Mouse (Mus musculus) stomach, postnatal 0 days (tissue): ENCODE measurements around the gene Fmo6. TPM values are rescaled to one million over a fixed set of nuclear protein-coding genes. Genes with fewer than 3 reads are reported as not detected.

ENCODE experiments used
- ATAC-seq: fragments of 200-750 bp; cut with Nextera tagmentation; 2 replicates; pipeline ENCODE4 v1.8.0; 2017; ENCODE audit not compliant: low FRiP score, low TSS enrichment
- DNase-seq: peaks from one replicate; pipeline ENCODE4 v3.0.0-alpha.2; 2016; ENCODE audit warnings: low spot score
- H3K27ac ChIP-seq: fragments of 300-500 bp; sonication (generic); replicated peaks from 2 replicates; pipeline ENCODE4 v1.5.1; 2014; ENCODE audit warnings: mild to moderate bottlenecking, control low read depth
- H3K27me3 ChIP-seq: fragments of 300-500 bp; sonication (generic); 2 replicates; pipeline ENCODE4 v1.6.1; 2014; ENCODE audit warnings: low read length; ENCODE audit not compliant: control insufficient read depth, insufficient read depth
- H3K36me3 ChIP-seq: fragments of 300-500 bp; sonication (generic); 2 replicates; pipeline ENCODE4 v1.6.1; 2014; ENCODE audit warnings: low read length, mixed read lengths; ENCODE audit not compliant: control insufficient read depth, insufficient read depth
- H3K4me1 ChIP-seq: fragments of 300-500 bp; sonication (generic); replicated peaks from 2 replicates; pipeline ENCODE4 v1.6.1; 2014; ENCODE audit warnings: antibody characterized with exemption; ENCODE audit not compliant: control insufficient read depth, insufficient read depth
- H3K4me2 ChIP-seq: fragments of 300-500 bp; sonication (generic); replicated peaks from 2 replicates; pipeline ENCODE4 v1.6.1; 2014; ENCODE audit warnings: low read depth, mild to moderate bottlenecking, control low read depth, moderate library complexity
- H3K4me3 ChIP-seq: fragments of 300-500 bp; sonication (generic); 2 replicates; pipeline ENCODE4 v1.5.1; 2014; ENCODE audit warnings: low read depth, low read length, control low read depth
- H3K9ac ChIP-seq: fragments of 300-500 bp; sonication (generic); 2 replicates; pipeline ENCODE4 v1.6.1; 2014; ENCODE audit warnings: mild to moderate bottlenecking, low read length, control low read depth, mixed read lengths
- H3K9me3 ChIP-seq: fragments of 300-500 bp; sonication (generic); 2 replicates; pipeline ENCODE4 v1.6.1; 2016; ENCODE audit warnings: low read length; ENCODE audit not compliant: control insufficient read depth
- CTCF ChIP-seq: IDR thresholded peaks from 2 replicates; pipeline ENCODE4 v1.5.1; 2016; ENCODE audit warnings: antibody characterized with exemption, low read depth, mild to moderate bottlenecking, moderate library complexity
- EP300 ChIP-seq: optimal IDR thresholded peaks from 2 replicates; pipeline ENCODE3; 2016; ENCODE audit warnings: antibody characterized with exemption
- WGBS: fragments of 180-500 bp; shearing (Covaris S2); extraction: QIAGEN DNeasy Blood & Tissue Kit; methylation state at CpG from one replicate; pipeline ENCODE4 v1.1.7; 2014; 5-methylcytosine and 5-hydroxymethylcytosine counted together
- polyA plus RNA-seq: library from polyadenylated mRNA; unstranded; fragments of >200 nt; fragmentation: Nextera tagmentation; extraction: Ambion mirVana; gene quantifications from 2 replicates; pipeline ENCODE4 v1.2.1, GENCODE M21; 2015

The Fmo6 gene
- polyA plus RNA-seq, 1 experiment from 2014 or later = 0.08 TPM

- Histone ChIP-seq H3K27me3 (no peaks in the 10 kb centered on the region), H3K9me3 (no peaks in the 10 kb centered on the region), H3K4me1 (no peaks in the 10 kb centered on the region), H3K36me3 (no peaks in the 10 kb centered on the region), H3K4me3 (no peak overlapping the region), H3K9ac (no peak overlapping the region), H3K27ac (no peak overlapping the region), H3K4me2 (no peak overlapping the region)
- no peak for ATAC-seq
- 69% methylated on average over 4 of the region's 4 CpGs for WGBS
- TF ChIP-seq EP300 = no peak
- no peak for TF ChIP-seq CTCF
- no peak for DNase-seq
These were observed 69.9 kb downstream of the Fmo6 start for GRCm38 (mm10) chr1:162867396-162867795.

Other genes starting within 250 kb of the Fmo6 start
- 58.3 and 66.3 TPM in 2 replicates for gene Prrc2c, start 197.0 kb downstream of the Fmo6 start, polyA plus RNA-seq
- 0.51 and 0.62 TPM in 2 replicates for gene Fmo4, start 123.5 kb downstream of the Fmo6 start, polyA plus RNA-seq
- 14.7 and 18.3 TPM in 2 replicates for gene Fmo1, start 70.9 kb downstream of the Fmo6 start, polyA plus RNA-seq
- 16.4 and 17.7 TPM in 2 replicates for gene Fmo2, start 38.8 kb downstream of the Fmo6 start, polyA plus RNA-seq
- 0.06 and 0.10 TPM in 2 replicates for gene Fmo3, start 47.0 kb upstream of the Fmo6 start, polyA plus RNA-seq
- not detected in 2 replicates for gene Mroh9, start 148.2 kb upstream of the Fmo6 start, polyA plus RNA-seq